Mouse (Mus musculus) stomach, postnatal 0 days (tissue): ENCODE results near the gene Sec31a.

Experiments
- CTCF ChIP-seq: IDR thresholded peaks from 2 replicates; pipeline ENCODE4 v1.5.1; 2016; ENCODE audit warnings: antibody characterized with exemption, low read depth, mild to moderate bottlenecking, moderate library complexity
- EP300 ChIP-seq: optimal IDR thresholded peaks from 2 replicates; pipeline ENCODE3; 2016; ENCODE audit warnings: antibody characterized with exemption

- no peak for TF ChIP-seq CTCF
- TF ChIP-seq EP300, result no peak
Observed at GRCm38 (mm10) chr5:100423626-100424025, 7.6 kb upstream of the Sec31a start.
